Mouse (Mus musculus) myocyte (in vitro differentiated cells): ENCODE measurements at regions not wholly inside any gene's neighbourhood (a gene's known extent, or its start where the extent isn't known, plus 50 kb on each side); places are given as distances from the start of the nearest gene placed in this dataset.

ENCODE experiments used
- H3K27me3 ChIP-seq: one replicate; pipeline ENCODE4 v1.6.1; 2011; ENCODE audit not compliant: control insufficient read depth, insufficient read depth, insufficient read length
- H3K36me3 ChIP-seq: one replicate; pipeline ENCODE4 v1.6.1; 2011; ENCODE audit not compliant: control insufficient read depth, insufficient read depth
- H3K4me2 ChIP-seq: one replicate; pipeline ENCODE4 v1.6.1; 2011; ENCODE audit warnings: low read depth, control low read depth
- H3K4me3 ChIP-seq: one replicate; pipeline ENCODE4 v1.5.1; 2011; ENCODE audit warnings: mild to moderate bottlenecking, control low read depth, moderate library complexity
- H3K79me2 ChIP-seq: one replicate; pipeline ENCODE4 v1.6.1; 2011; ENCODE audit not compliant: control insufficient read depth, insufficient read depth
- H3ac ChIP-seq: one replicate; pipeline ENCODE4 v1.6.1; 2011; ENCODE audit not compliant: control insufficient read depth, insufficient read length
- CEBPB ChIP-seq: IDR thresholded peaks from 2 replicates; pipeline ENCODE4 v1.6.1; 2011; ENCODE audit warnings: mild to moderate bottlenecking, moderate library complexity; ENCODE audit not compliant: poor library complexity, insufficient read depth, severe bottlenecking
- E2F4 ChIP-seq: IDR thresholded peaks from one replicate; pipeline ENCODE4 v1.6.1; 2011; ENCODE audit warnings: mild to moderate bottlenecking, control low read depth, moderate library complexity; ENCODE audit not compliant: insufficient read depth
- MAX ChIP-seq: IDR thresholded peaks from one replicate; pipeline ENCODE4 v1.6.1; 2011; ENCODE audit warnings: low read depth, mild to moderate bottlenecking, control low read depth
- MYOD1 ChIP-seq, 3 experiments: IDR thresholded peaks; one replicate each; pipeline ENCODE4 v1.6.1; 2011; ENCODE audit warnings: control low read depth in 2 of 3, low read depth in 2 of 3, mild to moderate bottlenecking in 2 of 3, moderate library complexity in 1 of 3; ENCODE audit not compliant: insufficient read length in 2 of 3, control insufficient read depth in 1 of 3
- MYOG ChIP-seq, 3 experiments: IDR thresholded peaks; one replicate each; pipeline ENCODE4 v1.6.1; 2011; ENCODE audit warnings: control low read depth in 2 of 3, low read depth in 2 of 3, mild to moderate bottlenecking in 2 of 3; ENCODE audit not compliant: insufficient read length in 2 of 3, control insufficient read depth in 1 of 3, insufficient read depth in 1 of 3
- POLR2A ChIP-seq: IDR thresholded peaks from one replicate; pipeline ENCODE4 v1.6.1; 2011; ENCODE audit warnings: low read depth, mild to moderate bottlenecking, control low read depth, moderate library complexity; ENCODE audit not compliant: insufficient read length
- POLR2AphosphoS2 ChIP-seq: IDR thresholded peaks from one replicate; pipeline ENCODE4 v1.6.1; 2011; ENCODE audit warnings: low read depth, control low read depth; ENCODE audit not compliant: insufficient read length
- REST ChIP-seq: IDR thresholded peaks from one replicate; pipeline ENCODE4 v1.6.1; 2011; ENCODE audit warnings: mild to moderate bottlenecking, control low read depth, moderate library complexity; ENCODE audit not compliant: insufficient read depth, insufficient read length
- SRF ChIP-seq: IDR thresholded peaks from one replicate; pipeline ENCODE4 v1.6.1; 2011; ENCODE audit warnings: low read depth; ENCODE audit not compliant: control insufficient read depth, insufficient read length
- TCF12 ChIP-seq: IDR thresholded peaks from one replicate; pipeline ENCODE4 v1.6.1; 2011; ENCODE audit warnings: mild to moderate bottlenecking, control low read depth; ENCODE audit not compliant: poor library complexity, insufficient read depth, severe bottlenecking
- TCF3 ChIP-seq: IDR thresholded peaks from one replicate; pipeline ENCODE4 v1.6.1; 2011; ENCODE audit warnings: low read depth, control low read depth; ENCODE audit not compliant: insufficient read length
- USF1 ChIP-seq: IDR thresholded peaks from one replicate; pipeline ENCODE4 v1.6.1; 2011; ENCODE audit warnings: low read depth, mild to moderate bottlenecking, control low read depth, moderate library complexity

GRCm38 (mm10) chr1:41326861-41327480, 521.6 kb downstream of the Tmem182 start:
- Histone ChIP-seq H3K36me3 (no peaks in the 10 kb centered on the region), H3K4me2 (no peak overlapping the region), H3ac (no peak overlapping the region), H3K27me3 (no peaks in the 10 kb centered on the region), H3K4me3 (no peak overlapping the region), H3K79me2 (no peaks in the 10 kb centered on the region)
- TF ChIP-seq TCF3 (no peak), CEBPB (no peak), MYOG (IDR thresholded peaks at IDR 0.05; ENCODE audit: control insufficient read depth in 1 of 3, insufficient read depth in 1 of 3, insufficient read length in 2 of 3, low read depth in 2 of 3) (no peak), USF1 (no peak), TCF12 (no peak), E2F4 (no peak), REST (no peak), SRF (no peak), POLR2A (no peak), MYOD1 (IDR thresholded peaks at IDR 0.05; ENCODE audit: control insufficient read depth in 1 of 3, insufficient read length in 2 of 3, low read depth in 2 of 3) (no peak), MAX (no peak), POLR2AphosphoS2 (no peak)

GRCm38 (mm10) chr1:41349798-41350758, 544.7 kb downstream of the Tmem182 start:
- no peaks in the 10 kb centered on the region for H3K27me3 ChIP-seq
- no peak overlapping the region for H3K4me3 ChIP-seq
- H3ac ChIP-seq: no peak overlapping the region
- TF ChIP-seq MYOD1 (IDR thresholded peaks at IDR 0.05; ENCODE audit: control insufficient read depth in 1 of 3, insufficient read length in 2 of 3, low read depth in 2 of 3): no peak
- no peak for TF ChIP-seq MYOG (IDR thresholded peaks at IDR 0.05; ENCODE audit: control insufficient read depth in 1 of 3, insufficient read depth in 1 of 3, insufficient read length in 2 of 3, low read depth in 2 of 3)
- TF ChIP-seq TCF12: no peak
- TF ChIP-seq USF1: no peak
- TF ChIP-seq TCF3: no peak
- TF ChIP-seq REST: no peak
- no peak for TF ChIP-seq POLR2A
- no peak for TF ChIP-seq CEBPB
- no peak for TF ChIP-seq MAX
- no peaks in the 10 kb centered on the region for H3K36me3 ChIP-seq
- no peak overlapping the region for H3K4me2 ChIP-seq
- no peaks in the 10 kb centered on the region for H3K79me2 ChIP-seq

DNA sequence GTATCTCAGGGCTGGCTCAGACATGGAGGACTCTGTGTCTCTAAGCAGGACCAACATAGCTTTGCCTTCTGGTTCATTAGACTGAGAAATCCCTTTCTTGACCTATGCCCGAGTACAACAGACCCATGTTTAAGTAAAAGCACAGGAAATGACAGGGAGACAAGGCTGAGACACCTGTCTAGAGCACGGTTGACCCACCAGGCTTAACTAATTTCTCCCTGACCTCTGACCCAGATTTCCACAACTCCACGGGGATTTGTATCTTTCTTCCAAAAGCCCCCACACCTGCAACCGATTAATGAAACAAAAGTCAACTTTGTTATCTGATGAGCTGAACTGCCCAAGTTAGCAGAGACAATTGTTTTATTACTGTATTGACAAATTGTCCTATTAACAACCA, 553.7 kb downstream of the Tmem182 start:
- no peak overlapping the region for H3K4me2 ChIP-seq
- H3K27me3 ChIP-seq: no peaks in the 10 kb centered on the region
- H3K79me2 ChIP-seq: no peaks in the 10 kb centered on the region
- no peak overlapping the region for H3K4me3 ChIP-seq
- H3ac ChIP-seq: no peak overlapping the region
- no peaks in the 10 kb centered on the region for H3K36me3 ChIP-seq
- TF ChIP-seq E2F4 (no peak), TCF3 (no peak), MAX (no peak), POLR2AphosphoS2 (no peak), MYOG (IDR thresholded peaks at IDR 0.05; ENCODE audit: control insufficient read depth in 1 of 3, insufficient read depth in 1 of 3, insufficient read length in 2 of 3, low read depth in 2 of 3) (no peak), POLR2A (no peak), SRF (no peak), REST (no peak), MYOD1 (IDR thresholded peaks at IDR 0.05; ENCODE audit: control insufficient read depth in 1 of 3, insufficient read length in 2 of 3, low read depth in 2 of 3) (no peak), TCF12 (no peak), CEBPB (no peak), USF1 (no peak)

- H3K27me3 ChIP-seq: no peaks in the 10 kb centered on the region
- no peak for TF ChIP-seq SRF
- no peak for TF ChIP-seq REST
- no peak for TF ChIP-seq POLR2AphosphoS2
- TF ChIP-seq TCF12: no peak
- TF ChIP-seq CEBPB: no peak
- no peak for TF ChIP-seq USF1
- TF ChIP-seq MYOG (IDR thresholded peaks at IDR 0.05; ENCODE audit: control insufficient read depth in 1 of 3, insufficient read depth in 1 of 3, insufficient read length in 2 of 3, low read depth in 2 of 3): no peak
- no peak for TF ChIP-seq TCF3
- TF ChIP-seq MAX: no peak
- no peak for TF ChIP-seq POLR2A
- TF ChIP-seq E2F4: no peak
- no peak for TF ChIP-seq MYOD1 (IDR thresholded peaks at IDR 0.05; ENCODE audit: control insufficient read depth in 1 of 3, insufficient read length in 2 of 3, low read depth in 2 of 3)
- H3K36me3 ChIP-seq: no peaks in the 10 kb centered on the region
- no peaks in the 10 kb centered on the region for H3K79me2 ChIP-seq
- no peak overlapping the region for H3K4me2 ChIP-seq
- no peak overlapping the region for H3K4me3 ChIP-seq
- H3ac ChIP-seq: no peak overlapping the region
These were observed 556.1 kb downstream of the Tmem182 start for GRCm38 (mm10) chr1:41361512-41361911.
